Mouse (Mus musculus) neutrophil, adult 5-6 weeks (primary cell): Measurements from ENCODE around the gene Slc24a2. TPM values are rescaled to one million over a fixed set of nuclear protein-coding genes. Genes with fewer than 3 reads are reported as not detected.

ENCODE experiments used
- ATAC-seq: fragments of 151-379, 151-347 bp; 2 replicates; pipeline ENCODE4 v1.8.0; 2017; ENCODE audit warnings: mild to moderate bottlenecking, moderate TSS enrichment; ENCODE audit not compliant: insufficient number of reproducible peaks, poor library complexity, low FRiP score, severe bottlenecking; ENCODE audit errors: extremely low read depth
- total RNA-seq: library from RNA; stranded (forward); fragments of 200-1000 nt; gene quantifications from 2 replicates; pipeline ENCODE4 v1.2.3, GENCODE M21; 2017

The Slc24a2 gene
- total RNA-seq, 1 experiment from 2014 or later = not detected

DNA sequence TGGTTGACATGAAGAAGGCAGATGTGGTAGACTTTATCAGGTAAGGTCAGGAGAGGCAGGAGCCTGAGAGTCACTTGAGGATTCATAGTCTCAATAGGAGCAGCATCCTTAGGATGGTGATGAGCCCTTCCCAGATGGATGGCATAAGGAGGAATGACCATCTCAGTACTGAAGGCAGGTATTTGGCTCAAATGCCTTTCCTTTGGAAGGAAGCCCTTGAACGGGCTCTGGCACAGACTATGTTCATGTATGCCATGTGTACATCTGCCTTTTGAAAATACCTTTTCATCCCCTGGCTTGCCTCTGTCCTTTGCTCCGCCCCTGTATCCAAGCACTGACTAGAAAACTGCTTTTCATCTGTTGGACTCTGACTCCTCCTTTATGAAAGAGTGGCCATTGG, 168.6 kb downstream of the Slc24a2 start:
- ATAC-seq = no peak

GRCm38 (mm10) chr4:87057572-87057971, 172.7 kb downstream of the Slc24a2 start:
- ATAC-seq = no peak

DNA sequence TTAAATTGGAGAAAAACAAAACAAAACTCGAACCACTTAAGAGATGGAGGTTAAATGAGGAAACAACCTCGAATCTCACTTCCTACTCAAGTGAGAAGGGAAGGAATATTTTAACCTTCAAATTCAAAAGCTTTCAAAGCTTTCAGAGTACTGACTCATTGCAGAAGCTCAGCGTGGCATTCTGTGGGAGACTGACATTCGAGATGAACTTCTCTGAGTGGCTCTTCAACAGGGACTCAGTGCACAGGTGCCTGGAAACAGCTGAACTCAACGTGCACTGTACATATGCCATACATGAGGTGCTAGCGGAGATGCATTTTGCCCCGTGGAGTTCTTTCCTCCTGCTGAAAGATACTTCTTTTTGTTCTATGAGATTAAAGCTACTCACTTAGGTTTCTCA, 174.5 kb downstream of the Slc24a2 start:
- ATAC-seq = no peak

GRCm38 (mm10) chr4:87052881-87053280, 177.4 kb downstream of the Slc24a2 start:
- no peak for ATAC-seq

GRCm38 (mm10) chr4:87049061-87049460, 181.2 kb downstream of the Slc24a2 start:
- ATAC-seq = no peak

DNA sequence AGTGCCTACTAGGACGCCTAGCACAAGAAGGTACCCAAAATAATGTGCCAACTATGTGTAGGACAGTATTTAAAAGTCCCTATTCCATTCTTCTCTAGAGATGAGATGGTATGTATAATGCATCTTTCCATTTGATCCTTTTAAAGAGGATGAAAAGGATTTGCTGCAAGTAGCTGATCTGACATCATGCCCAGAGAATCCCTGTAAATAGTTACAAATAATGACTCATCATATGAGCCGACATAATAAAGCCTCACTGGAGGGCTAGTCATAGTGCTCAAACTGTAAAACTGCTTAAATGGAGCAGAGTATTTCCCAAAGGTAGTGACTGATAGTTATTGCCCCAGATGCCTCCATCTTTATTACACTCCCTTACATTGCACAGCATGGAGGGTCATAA, 183.1 kb downstream of the Slc24a2 start:
- ATAC-seq = no peak

DNA sequence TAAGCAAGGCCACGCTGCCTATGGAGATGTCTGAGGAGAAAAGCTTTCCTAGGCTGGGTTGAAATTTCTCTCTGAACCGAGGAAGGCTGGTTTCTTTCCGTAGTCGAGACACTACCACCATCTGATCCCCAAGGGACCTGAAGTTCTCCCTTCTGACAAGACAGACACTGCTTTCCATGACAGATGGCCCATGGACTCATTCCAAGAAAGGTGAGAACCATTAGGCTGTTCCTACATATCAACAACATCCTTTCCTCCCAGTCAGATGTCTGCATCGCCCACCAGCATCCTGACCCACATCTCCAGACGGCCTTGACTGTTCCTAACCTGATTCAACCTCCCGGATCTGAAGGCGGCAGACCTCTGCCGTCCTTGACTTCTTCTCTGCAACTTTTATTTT, 187.0 kb downstream of the Slc24a2 start:
- no peak for ATAC-seq

- ATAC-seq = no peak
Measured at GRCm38 (mm10) chr4:87041412-87041997, 188.8 kb downstream of the Slc24a2 start.

DNA sequence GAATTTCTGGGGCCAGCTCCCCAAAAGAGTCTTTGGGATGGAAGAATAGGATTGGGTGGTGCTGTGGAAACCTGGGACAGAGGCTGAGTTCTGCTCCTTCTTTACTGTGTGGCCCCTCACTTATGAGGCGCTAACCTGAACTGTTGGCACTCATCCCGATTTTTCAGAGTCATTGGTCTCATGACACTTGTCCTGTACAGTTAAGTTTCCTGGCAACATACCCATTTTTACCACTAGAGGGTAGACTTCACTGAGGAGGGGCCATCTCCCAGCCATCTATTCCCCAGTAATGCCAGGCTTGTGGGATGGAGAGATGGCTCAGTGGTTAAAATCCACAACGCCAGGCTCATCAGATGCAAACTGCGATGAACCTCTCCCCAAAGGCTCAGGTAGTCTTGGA, 192.7 kb downstream of the Slc24a2 start:
- no peak for ATAC-seq

GRCm38 (mm10) chr4:87036507-87036906, 193.8 kb downstream of the Slc24a2 start:
- ATAC-seq = no peak

- ATAC-seq = no peak
Measured at GRCm38 (mm10) chr4:87035701-87036100, 194.6 kb downstream of the Slc24a2 start.

GRCm38 (mm10) chr4:87032632-87033031, 197.6 kb downstream of the Slc24a2 start:
- ATAC-seq = no peak

DNA sequence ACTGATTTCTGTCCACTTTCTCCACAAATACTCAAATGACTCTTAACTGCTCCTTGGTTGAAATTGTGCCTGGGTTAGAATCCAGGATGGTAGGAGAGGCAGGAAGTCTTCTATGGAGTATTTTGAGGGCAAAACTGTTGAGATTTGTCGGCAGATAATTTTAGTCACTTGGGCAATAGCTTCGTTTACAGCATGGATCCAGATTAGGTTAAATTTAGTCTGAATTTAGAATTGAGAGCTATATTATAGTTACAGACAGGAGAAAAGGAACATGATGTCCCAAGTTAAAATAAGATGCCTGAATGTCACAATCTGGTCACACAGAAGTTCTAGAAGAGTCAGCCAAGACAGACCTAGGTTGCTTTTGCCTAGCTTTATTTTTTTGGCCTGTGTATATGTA, 199.2 kb downstream of the Slc24a2 start:
- ATAC-seq = no peak

GRCm38 (mm10) chr4:87026311-87027151, 203.7 kb downstream of the Slc24a2 start:
- ATAC-seq = no peak

GRCm38 (mm10) chr4:87024556-87024955, 205.7 kb downstream of the Slc24a2 start:
- ATAC-seq = no peak

DNA sequence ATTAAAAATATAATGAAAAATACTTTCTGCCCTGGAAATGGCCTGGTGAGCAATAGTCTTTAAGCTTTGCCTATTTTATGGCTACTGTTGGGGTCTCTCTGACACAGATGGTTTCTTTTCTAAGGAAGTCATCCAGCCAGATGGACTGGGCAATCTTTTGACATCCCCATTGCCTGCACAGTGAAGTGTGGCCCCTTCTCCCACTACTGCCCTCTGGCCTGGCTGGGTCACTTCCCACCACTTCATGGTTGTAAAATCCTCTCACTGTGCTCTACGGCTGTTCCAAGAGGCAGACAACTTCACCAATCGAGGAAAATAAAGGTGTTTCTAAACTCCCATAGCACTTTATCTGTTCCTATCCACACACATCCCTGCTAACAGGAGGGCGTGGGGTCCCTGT, 208.7 kb downstream of the Slc24a2 start:
- no peak for ATAC-seq

GRCm38 (mm10) chr4:87019486-87020105, 210.7 kb downstream of the Slc24a2 start:
- no peak for ATAC-seq

DNA sequence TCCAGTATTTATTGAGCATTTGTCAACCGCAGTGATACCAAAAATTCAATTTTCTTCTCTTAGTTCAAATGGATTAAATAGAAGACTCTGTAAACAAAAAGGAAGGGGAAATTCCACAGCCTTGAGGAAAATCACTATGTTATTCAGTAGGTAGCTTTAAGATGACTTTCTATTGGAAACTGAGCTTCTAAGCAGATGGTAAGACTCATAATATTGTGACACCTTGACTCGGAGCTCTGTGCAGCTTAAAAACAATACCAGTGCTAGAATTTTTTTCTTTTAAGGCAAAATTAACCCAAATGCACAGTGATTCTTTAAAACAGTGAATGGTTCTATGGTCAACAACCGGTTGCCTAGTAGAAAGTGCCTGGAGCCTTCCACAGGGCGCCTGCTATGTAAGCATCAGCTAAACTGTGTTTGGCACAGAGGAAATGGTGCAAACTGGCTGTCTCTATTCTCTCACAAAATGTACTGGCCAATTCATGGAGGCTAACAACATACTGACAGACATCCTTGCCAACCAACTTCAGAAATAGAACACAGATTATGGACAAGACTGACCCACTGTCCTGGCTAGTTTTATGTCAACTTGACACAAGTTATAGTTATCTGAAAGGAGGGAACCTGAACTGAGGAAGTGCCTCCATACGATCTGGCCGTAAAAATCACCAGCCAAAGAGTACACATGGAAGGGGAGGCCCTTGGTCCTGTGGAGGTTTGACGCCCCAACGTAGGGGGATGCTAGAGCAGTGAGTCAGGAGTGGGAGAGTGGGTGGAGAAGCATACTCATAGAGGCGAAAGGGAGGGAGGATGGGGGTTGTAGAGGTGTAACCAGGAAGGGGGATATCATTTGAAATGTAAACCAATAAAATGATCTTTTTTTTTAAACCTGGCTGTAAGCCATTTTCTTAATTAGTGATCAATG, 211.9 kb downstream of the Slc24a2 start:
- no peak for ATAC-seq

DNA sequence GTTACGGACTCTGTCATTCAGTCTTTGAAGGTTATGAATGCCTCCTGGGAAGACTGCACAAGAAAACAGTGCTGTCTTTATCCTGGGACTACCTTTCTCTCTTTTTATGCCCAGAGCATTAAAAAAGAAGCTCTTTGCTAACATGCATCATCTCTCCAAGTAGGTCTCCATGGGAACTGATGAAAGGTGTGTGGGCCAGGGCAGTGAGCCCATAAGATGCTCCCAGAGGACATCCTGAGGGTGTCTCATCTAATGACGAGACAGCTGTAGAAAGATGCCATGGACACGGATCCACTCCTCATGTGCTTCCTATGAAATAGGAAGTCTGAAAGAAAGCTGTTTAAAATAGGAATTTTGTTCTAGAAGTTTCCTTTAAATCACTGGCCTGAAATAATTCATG, 212.8 kb downstream of the Slc24a2 start:
- no peak for ATAC-seq
